Mouse (Mus musculus) midbrain, embryonic 14.5 days (tissue): ENCODE measurements around the gene Sowahc. TPM values are rescaled to one million over a fixed set of nuclear protein-coding genes. Genes with fewer than 3 reads are reported as not detected.

Experiments
- ATAC-seq: fragments of 200-750 bp; cut with Nextera tagmentation; 2 replicates; pipeline ENCODE4 v1.8.0; 2017; ENCODE audit warnings: moderate number of reproducible peaks, moderate library complexity; ENCODE audit not compliant: low FRiP score, low TSS enrichment
- DNase-seq: peaks from one replicate; pipeline ENCODE4 v3.0.0-alpha.2; 2015
- H3K27ac ChIP-seq: fragments of 300-500 bp; sonication (generic); replicated peaks from 2 replicates; pipeline ENCODE4 v1.5.1; 2014; ENCODE audit warnings: mild to moderate bottlenecking, low read depth, low read length, moderate library complexity
- H3K27me3 ChIP-seq: fragments of 300-500 bp; sonication (generic); 2 replicates; pipeline ENCODE4 v1.6.1; 2014; ENCODE audit warnings: low read length, control low read depth, mixed read lengths; ENCODE audit not compliant: control insufficient read depth, insufficient read depth
- H3K36me3 ChIP-seq: fragments of 300-500 bp; sonication (generic); 2 replicates; pipeline ENCODE4 v1.6.1; 2014; ENCODE audit warnings: low read length, control low read depth; ENCODE audit not compliant: control insufficient read depth, insufficient read depth
- H3K4me1 ChIP-seq: fragments of 300-500 bp; sonication (generic); 2 replicates; pipeline ENCODE4 v1.6.1; 2014; ENCODE audit warnings: mild to moderate bottlenecking, antibody characterized with exemption, low read length, control low read depth; ENCODE audit not compliant: control insufficient read depth, insufficient read depth
- H3K4me2 ChIP-seq: fragments of 300-500 bp; sonication (generic); 2 replicates; pipeline ENCODE4 v1.6.1; 2014; ENCODE audit warnings: mild to moderate bottlenecking, low read length, moderate library complexity
- H3K4me3 ChIP-seq: fragments of 300-500 bp; sonication (generic); replicated peaks from 2 replicates; pipeline ENCODE4 v1.5.1; 2014; ENCODE audit warnings: low read depth, low read length
- H3K9ac ChIP-seq: fragments of 300-500 bp; sonication (generic); replicated peaks from 2 replicates; pipeline ENCODE4 v1.6.1; 2014; ENCODE audit warnings: mild to moderate bottlenecking, low read length, moderate library complexity
- H3K9me3 ChIP-seq: fragments of 300-500 bp; sonication (generic); 2 replicates; pipeline ENCODE4 v1.6.1; 2016; ENCODE audit warnings: low read length, control low read depth, mixed read lengths; ENCODE audit not compliant: control insufficient read depth
- WGBS: fragments of 180-500 bp; shearing (Covaris S2); extraction: QIAGEN DNeasy Blood & Tissue Kit; methylation state at CpG from one replicate; pipeline ENCODE4 v1.1.7; 2014; 5-methylcytosine and 5-hydroxymethylcytosine counted together
- polyA plus RNA-seq: library from polyadenylated mRNA; unstranded; fragments of >200 nt; fragmentation: Nextera tagmentation; extraction: Ambion mirVana; gene quantifications from 2 replicates; pipeline ENCODE4 v1.2.1, GENCODE M21; 2014

The Sowahc gene
- 17.7 and 18.3 TPM in 2 replicates for polyA plus RNA-seq

DNA sequence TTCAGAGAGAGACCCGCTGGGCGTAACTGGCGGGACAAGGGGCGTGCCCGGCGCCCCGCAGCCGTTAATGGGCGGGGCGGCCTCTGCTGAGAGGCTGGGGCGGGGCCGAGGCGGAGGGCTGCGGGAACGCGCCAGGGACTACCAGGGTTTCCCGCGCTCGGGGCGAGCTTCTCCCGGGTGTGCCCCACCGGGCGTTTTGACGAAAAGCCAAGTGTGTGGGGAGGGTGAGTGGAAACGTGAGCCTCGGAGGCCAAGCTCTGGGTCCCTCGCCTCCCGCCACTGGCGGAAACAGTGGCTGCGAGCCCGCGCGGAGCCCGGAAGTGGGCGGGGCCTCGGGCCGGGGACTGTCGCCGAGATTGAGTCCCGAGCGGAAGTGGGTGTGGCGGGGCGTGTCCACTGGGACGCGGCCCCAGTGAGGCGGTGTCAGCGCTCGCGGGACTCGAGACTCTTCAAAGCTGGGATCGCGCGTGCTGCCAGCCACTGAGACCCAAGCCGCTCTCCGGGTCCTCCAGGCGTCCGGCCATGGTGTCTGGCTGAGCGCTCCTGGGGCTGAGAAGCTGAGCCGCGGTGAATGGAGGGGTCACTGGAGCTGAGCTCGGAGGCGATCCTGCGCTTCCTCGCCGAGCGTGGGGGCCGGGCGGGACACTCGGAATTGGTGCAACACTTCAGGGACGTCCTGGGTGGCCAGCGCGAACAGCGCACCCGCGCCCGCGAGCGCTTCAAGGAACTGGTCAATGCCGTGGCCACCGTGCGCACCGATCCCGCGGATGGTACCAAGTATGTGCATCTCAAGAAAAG, at the start of gene Sowahc, which contains the start of gene Sept10:
Gene Sowahc (plus strand): TSS at position 481 of the 798 bp plus-strand sequence.
Gene Sept10 (minus strand): TSS at position 375 of the 798 bp plus-strand sequence.
- WGBS = under 1% methylated on average over 79 of the region's 84 CpGs
- Histone ChIP-seq H3K4me1 (peaks cover 32% of the 10 kb centered on the region), H3K9ac (peak within 1 kb of the TSS; percentile 85), H3K4me2 (peak within 1 kb of the TSS; percentile 99), H3K27ac (peak within 1 kb of the TSS; percentile 95), H3K27me3 (no peaks in the 10 kb centered on the region), H3K36me3 (no peaks in the 10 kb centered on the region), H3K9me3 (no peaks in the 10 kb centered on the region), H3K4me3 (peak within 1 kb of the TSS; percentile 88)
- ATAC-seq (peak; percentile 97), DNase-seq (peak; percentile 98)

DNA sequence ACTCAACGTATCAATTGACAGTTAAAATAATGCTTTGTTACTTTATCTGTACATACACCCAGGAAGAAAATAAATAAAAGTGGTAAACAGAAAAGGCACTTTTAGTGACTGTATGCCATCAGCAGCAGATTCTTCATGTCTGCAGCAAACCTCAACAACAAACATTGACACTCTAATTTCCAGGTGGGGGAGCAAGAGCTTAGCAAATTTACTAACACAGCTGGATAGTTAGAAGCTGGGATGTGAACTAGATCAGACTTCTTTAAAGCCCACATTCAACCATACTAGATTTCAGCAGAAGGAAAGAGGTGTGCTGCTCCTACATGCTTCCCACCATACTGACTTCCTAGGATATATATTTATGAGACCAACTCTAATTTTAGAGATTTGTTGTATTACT, 49.2 kb upstream of the Sowahc start:
- DNase-seq (no peak), ATAC-seq (no peak)
- Histone ChIP-seq H3K4me3 (no peak overlapping the region), H3K9ac (no peak overlapping the region), H3K27me3 (no peaks in the 10 kb centered on the region), H3K27ac (no peak overlapping the region), H3K36me3 (peaks cover 15% of the 10 kb centered on the region; the same call in 1 of the 2 replicates), H3K4me1 (no peaks in the 10 kb centered on the region), H3K9me3 (no peaks in the 10 kb centered on the region), H3K4me2 (no peak overlapping the region)
- WGBS = 93% methylated on average over 1 of the region's 1 CpGs

DNA sequence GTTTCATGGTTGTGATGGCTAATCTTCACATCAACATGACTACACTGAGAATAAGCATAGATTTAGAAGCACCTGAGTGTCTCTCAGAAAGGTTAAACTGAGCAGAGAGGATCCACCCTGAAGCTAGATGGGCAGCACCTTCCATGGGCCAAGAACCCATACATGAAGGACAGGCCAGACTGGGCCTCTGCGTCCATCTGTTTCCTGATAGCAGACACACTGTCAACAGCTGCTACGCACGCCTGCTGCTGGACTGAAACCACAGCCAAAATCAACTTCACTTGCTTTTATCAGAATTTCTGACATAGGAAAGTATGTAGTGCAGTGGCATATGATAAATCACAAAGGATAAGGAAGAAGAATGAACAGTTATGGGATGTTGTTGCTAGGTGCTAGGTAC, 42.1 kb upstream of the Sowahc start:
- H3K4me2 ChIP-seq = no peak overlapping the region
- no peaks in the 10 kb centered on the region for H3K4me1 ChIP-seq
- peaks cover 21% of the 10 kb centered on the region; the same call in 1 of the 2 replicates for H3K36me3 ChIP-seq
- H3K4me3 ChIP-seq = no peak overlapping the region
- WGBS = 92% methylated on average over 3 of the region's 3 CpGs
- H3K9me3 ChIP-seq = no peaks in the 10 kb centered on the region
- no peak overlapping the region for H3K27ac ChIP-seq
- DNase-seq (no peak), ATAC-seq (no peak)
- no peak overlapping the region for H3K9ac ChIP-seq
- H3K27me3 ChIP-seq = no peaks in the 10 kb centered on the region

DNA sequence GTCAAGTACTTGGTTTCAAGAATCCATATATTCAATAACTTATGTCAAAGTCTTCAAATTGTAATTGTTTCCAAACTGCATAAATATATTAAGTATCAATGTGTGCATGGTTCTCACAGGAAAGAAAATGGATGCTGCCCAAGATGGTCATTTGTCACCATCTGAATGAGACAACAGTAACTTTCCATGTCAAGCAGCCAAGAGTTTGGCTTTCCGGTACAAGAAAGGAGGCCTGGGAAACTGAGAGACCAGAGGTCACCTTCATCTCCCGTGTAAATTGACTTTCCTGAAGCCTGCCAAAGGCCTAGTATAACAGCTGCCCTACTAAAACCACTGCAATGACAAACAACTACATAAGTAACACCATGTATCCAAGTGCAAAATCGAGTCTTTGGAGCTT, 39.4 kb upstream of the Sowahc start:
- Histone ChIP-seq H3K4me3 (no peak overlapping the region), H3K27me3 (no peaks in the 10 kb centered on the region), H3K4me2 (no peak overlapping the region), H3K27ac (no peak overlapping the region), H3K4me1 (no peaks in the 10 kb centered on the region), H3K36me3 (0 out of 2 replicates have a peak, but pooled peaks cover 10% of the 10 kb centered on the region), H3K9ac (no peak overlapping the region), H3K9me3 (no peaks in the 10 kb centered on the region)
- WGBS = 93% methylated on average over 3 of the region's 3 CpGs
- no peak for ATAC-seq
- DNase-seq = no peak

DNA sequence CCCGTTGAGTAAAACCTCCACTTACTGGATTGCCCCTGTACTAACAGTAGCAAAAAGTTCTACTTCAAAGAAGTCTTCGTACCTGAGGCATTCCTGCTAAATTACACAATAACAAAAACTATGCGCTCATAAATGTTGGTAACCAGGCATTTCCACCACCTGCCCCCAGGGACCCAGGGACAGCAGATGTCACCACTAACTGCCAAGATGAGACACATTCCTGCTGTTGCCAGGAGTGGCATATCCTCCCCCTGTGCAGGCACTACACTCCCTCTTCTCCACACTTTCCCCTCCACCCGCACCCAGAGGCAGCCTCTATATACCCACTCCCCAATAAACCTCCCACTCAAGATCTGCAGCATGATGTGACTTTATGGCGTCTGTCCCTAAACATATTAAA, 26.9 kb upstream of the Sowahc start:
- Histone ChIP-seq H3K9ac (no peak overlapping the region), H3K27me3 (no peaks in the 10 kb centered on the region), H3K4me2 (no peak overlapping the region), H3K36me3 (peaks cover 10% of the 10 kb centered on the region; the same call in 1 of the 2 replicates), H3K9me3 (no peaks in the 10 kb centered on the region), H3K4me3 (no peak overlapping the region), H3K27ac (no peak overlapping the region), H3K4me1 (no peaks in the 10 kb centered on the region)
- WGBS = 78% methylated on average over 5 of the region's 5 CpGs
- ATAC-seq = no peak
- peak; percentile 40 for DNase-seq

DNA sequence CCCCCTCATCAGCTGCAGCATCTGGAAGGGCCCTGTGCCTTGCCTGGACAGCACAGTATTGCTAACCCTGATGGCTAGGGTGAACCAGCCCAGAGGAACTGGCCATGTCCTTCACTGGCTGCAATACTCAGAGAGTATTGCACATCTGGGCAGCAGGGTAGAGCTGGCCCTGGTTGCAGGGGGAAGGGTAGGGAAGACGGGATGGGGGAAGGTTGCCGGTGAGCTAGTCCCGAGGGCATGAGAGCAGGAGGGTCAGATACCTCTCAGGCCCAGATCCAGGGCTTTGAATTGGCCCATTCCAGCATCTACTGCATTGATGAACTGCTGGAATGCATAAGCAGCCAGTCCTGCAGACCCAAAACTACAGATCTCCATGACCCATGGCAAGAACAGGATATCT, 25.0 kb upstream of the Sowahc start:
- ATAC-seq (no peak), DNase-seq (no peak)
- Histone ChIP-seq H3K36me3 (0 out of 2 replicates have a peak, but pooled peaks cover 4% of the 10 kb centered on the region), H3K4me2 (no peak overlapping the region), H3K27ac (no peak overlapping the region), H3K9me3 (no peaks in the 10 kb centered on the region), H3K4me1 (no peaks in the 10 kb centered on the region), H3K27me3 (no peaks in the 10 kb centered on the region), H3K4me3 (no peak overlapping the region), H3K9ac (no peak overlapping the region)
- WGBS = 95% methylated on average over 3 of the region's 3 CpGs

- no peaks in the 10 kb centered on the region for H3K36me3 ChIP-seq
- no peaks in the 10 kb centered on the region for H3K9me3 ChIP-seq
- no peak overlapping the region for H3K9ac ChIP-seq
- ATAC-seq (no peak), DNase-seq (no peak)
- H3K4me2 ChIP-seq = no peak overlapping the region
- H3K27me3 ChIP-seq = no peaks in the 10 kb centered on the region
- no peak overlapping the region for H3K27ac ChIP-seq
- H3K4me3 ChIP-seq = no peak overlapping the region
- no peaks in the 10 kb centered on the region for H3K4me1 ChIP-seq
Observed at GRCm38 (mm10) chr10:59200011-59200410, 21.7 kb upstream of the Sowahc start.

DNA sequence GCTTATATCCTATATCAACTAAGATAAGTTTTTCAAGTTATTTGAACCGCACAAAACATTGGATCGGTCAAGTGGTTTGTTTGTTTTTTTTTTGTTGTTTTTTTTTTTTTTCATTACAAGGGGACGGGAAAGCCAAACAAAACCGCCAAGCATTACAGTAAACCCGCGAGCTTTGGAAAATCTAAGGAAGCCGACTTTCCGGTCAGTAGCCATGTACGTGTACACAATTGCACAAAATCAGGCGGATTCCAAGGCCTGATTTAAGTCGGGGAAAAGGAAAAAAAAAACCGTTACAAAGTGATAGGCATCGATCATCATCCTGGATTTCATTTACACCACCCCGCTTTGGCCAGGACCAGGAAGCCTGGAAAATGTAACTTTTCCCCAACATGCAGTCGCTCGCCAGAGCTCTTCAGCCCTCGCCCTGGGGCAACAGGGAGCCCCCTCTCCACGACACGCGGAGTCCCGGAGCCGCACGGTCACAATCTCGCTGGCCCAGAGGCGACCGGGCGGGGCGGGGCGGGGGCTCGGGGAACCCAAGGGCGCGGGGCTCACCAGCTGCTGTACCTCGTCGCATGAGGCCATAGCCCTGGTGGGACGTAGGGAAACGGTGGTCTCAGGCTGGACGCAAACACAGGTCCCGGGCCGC, 805 bp upstream of the Sowahc start:
- DNase-seq = peak; percentile 73
- H3K4me1 ChIP-seq = peaks cover 32% of the 10 kb centered on the region
- H3K27ac ChIP-seq = peak overlapping the region; percentile 95
- H3K36me3 ChIP-seq = no peaks in the 10 kb centered on the region
- H3K4me3 ChIP-seq = peak overlapping the region; percentile 88
- no peaks in the 10 kb centered on the region for H3K9me3 ChIP-seq
- H3K4me2 ChIP-seq = peak overlapping the region; percentile 99
- no peak for ATAC-seq
- H3K27me3 ChIP-seq = no peaks in the 10 kb centered on the region
- 2% methylated on average over 39 of the region's 39 CpGs for WGBS
- H3K9ac ChIP-seq = peak overlapping the region; percentile 85
